Mouse (Mus musculus): ENCODE results near the gene H2-Q6.
"Not testable (repeated sequence)": the region's sequence is repeated elsewhere in the genome, so short reads cannot be mapped to it uniquely, and the experiment has no call there.

DNA sequence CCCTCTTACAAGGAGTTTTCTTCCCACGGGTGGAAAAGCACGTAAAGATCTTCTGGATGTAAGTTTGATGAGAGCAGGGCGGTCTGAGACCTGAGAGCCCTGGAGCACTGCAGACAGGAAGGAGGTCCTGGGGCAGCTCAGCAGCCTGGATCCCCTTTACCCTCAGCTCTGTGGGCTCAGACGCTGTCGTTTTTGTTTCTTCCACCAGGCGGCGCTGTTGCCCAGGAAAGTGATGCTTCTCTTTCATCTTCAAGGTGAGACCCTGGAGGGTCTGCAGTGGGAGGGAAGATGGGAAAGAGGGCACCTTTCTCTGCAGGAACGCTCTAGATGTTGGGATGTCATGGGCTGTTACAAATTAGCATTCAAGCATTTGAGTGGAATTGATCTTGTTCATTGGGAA, 10.2 kb downstream of the H2-Q6 start:
- TF ChIP-seq MYOD1 (IDR thresholded peaks at IDR 0.05; ENCODE audit: control insufficient read depth in 1 of 3, insufficient read length in 2 of 3, low read depth in 2 of 3); MAX (IDR thresholded peaks at IDR 0.05; ENCODE audit: low read depth); POLR2AphosphoS2 (IDR thresholded peaks at IDR 0.05; ENCODE audit: insufficient read length, low read depth); REST (IDR thresholded peaks at IDR 0.05; ENCODE audit: insufficient read depth, insufficient read length); POLR2A (IDR thresholded peaks at IDR 0.05; ENCODE audit: insufficient read length, low read depth); USF1 (IDR thresholded peaks at IDR 0.05; ENCODE audit: low read depth); CEBPB (IDR thresholded peaks at IDR 0.05; ENCODE audit: insufficient read depth, poor library complexity, severe bottlenecking); TCF12 (IDR thresholded peaks at IDR 0.05; ENCODE audit: insufficient read depth, poor library complexity, severe bottlenecking); MYOG (IDR thresholded peaks at IDR 0.05; ENCODE audit: control insufficient read depth in 1 of 3, insufficient read depth in 1 of 3, insufficient read length in 2 of 3, low read depth in 2 of 3); E2F4 (IDR thresholded peaks at IDR 0.05; ENCODE audit: insufficient read depth): not testable (repeated sequence)

Data from myocyte (in vitro differentiated cells).